Mouse (Mus musculus): ENCODE measurements around the gene Plxna4.

Plxna4 gene

GRCm38 (mm10) chr6:32179346-32180011 is 408.5 kb downstream of the Plxna4 start:
- DNase-seq (ENCODE audit: low read depth, low spot score): no peak

DNA sequence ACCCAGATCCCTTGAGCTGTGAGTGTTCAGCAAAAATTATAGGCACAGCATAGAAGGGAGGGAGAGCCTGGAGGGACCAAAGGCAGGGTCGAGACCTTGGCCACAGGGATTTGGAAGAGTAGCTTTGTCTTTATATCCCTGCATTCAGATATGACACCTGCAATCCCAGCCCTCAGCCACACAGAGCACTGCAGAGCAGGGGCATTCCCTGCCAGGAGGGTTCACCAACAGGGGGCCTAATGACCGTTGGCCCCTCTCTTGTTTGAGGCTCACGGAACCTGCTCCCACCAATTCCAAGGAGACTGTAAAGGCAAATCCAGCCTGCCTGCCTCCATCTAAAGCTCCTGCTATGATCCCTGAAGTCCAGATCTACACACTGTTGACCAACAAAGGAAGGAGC is 410.1 kb downstream of the Plxna4 start:
- no peak for DNase-seq (ENCODE audit: low read depth, low spot score)

- no peak for DNase-seq (ENCODE audit: low read depth, low spot score)
Measured at GRCm38 (mm10) chr6:32167725-32168124, 420.3 kb downstream of the Plxna4 start.

DNA sequence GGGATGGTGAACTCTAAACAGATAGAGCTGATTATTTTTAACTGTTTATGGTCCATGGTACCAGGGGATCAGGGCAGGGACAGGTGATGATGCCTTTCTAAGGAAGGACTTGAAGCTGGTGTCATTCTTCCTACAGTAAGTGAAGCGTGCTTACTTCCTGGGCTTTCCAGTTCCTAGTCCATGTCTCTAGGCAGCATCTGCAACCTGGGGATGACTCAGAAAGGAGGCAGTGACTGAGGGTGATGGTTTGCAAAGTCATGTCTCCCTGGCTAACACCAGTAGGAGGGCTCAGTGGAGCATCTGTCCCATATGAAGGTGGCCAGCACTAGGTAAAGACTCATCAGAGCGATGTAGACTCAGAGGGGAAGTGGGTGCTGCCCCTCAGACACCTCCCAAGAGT is 427.6 kb downstream of the Plxna4 start:
- DNase-seq (ENCODE audit: low read depth, low spot score): no peak

DNA sequence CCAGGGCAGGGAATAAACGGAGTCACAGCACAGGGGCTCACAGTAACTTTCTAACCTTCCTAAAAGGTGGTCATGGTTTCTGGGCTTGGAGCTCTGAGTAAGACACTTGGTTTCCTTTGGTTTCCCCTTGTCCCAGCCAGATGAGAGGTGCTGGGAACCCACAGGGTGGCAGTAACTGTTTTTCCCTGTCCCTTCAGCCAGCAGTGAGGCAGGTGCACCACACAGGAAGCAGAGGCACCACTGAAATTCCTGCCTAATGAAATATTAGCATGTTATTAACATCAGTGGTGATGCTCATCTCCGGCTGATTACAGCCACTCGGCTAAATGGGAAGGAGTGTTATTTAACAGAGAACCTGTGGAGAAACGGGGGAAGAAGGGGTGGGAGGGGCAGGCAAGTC is 428.1 kb downstream of the Plxna4 start:
- no peak for DNase-seq (ENCODE audit: low read depth, low spot score)

DNA sequence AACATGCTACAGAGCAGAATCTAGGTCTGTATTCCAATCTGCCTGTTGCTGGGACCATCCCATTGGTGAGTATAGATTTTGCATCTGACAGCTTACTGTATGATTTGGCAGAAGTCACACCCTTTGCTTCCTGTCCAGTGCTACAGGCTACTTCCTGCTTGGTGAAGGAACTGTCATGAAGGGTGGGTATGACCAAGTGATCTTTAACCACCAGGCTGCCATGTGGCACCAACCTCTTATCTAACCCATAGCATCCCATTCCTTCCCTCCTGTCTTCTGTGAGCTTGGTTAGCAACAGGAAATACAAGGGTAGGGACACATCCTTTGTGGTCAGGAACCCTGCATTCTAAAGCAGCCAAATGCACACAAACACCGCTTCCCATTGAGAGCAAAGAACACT is 429.6 kb downstream of the Plxna4 start:
- DNase-seq (ENCODE audit: low read depth, low spot score): no peak

GRCm38 (mm10) chr6:32153170-32153569 is 434.8 kb downstream of the Plxna4 start:
- no peak for DNase-seq (ENCODE audit: low read depth, low spot score)

DNA sequence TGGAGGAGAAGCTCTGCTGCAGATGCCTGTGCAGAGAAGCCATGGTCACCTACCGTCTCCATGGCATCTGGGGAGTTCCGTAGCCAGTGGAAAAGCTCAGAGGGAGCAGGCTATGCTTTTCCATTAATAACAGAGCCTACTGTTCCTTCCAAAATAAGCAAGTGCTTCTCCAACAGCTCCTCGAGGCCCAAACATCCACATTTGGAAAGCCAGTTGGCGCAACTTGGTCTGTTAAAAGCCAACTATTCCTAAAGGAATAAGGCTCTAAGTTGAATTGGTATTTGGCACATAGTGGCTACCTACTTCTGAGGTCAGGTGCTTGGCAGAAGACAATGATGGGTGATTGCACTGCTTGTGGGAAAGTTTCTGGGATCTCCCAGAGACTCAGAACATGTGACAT is 437.2 kb downstream of the Plxna4 start:
- no peak for DNase-seq (ENCODE audit: low read depth, low spot score)

GRCm38 (mm10) chr6:32144771-32145170 is 443.2 kb downstream of the Plxna4 start:
- DNase-seq (ENCODE audit: low read depth, low spot score): no peak

DNA sequence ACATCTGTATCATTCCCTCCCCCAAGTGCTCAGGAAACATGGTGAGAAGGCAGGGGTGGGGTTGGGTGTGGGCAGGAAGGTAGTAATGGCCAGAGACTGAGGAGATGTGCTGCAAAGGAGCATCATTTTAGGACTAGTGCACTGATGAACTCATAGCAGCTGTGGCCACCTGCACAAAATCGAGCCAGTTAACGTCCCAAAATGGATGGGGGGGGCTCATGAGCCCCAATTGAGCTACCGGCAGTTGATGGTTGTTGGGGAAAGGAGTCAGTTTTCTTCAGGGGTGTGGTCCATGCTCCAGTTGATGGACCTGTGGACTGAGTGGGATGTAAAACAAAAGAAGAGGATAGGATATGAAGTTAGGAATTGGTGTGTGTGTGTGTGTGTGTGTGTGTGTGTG is 448.5 kb downstream of the Plxna4 start:
- no peak for DNase-seq (ENCODE audit: low read depth, low spot score)

DNA sequence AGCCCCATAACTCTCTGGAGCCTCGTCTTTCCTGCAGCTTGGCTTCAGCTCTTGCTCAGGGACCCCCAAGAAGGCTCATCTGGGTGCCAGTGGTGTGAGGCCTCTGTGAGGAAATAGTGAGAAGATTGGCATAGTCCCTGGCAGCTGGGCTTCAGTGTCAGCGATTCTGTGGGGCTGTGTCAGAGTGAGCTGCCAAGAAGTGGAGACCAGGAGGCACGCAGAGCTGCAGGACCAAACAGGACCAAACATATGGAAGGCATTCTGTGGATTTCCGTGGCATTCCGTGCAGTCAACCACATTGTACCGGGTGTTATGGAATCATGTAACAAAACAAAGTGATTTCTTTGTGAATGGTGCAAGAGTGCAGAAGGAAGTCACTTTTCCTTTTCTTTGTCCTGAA is 461.1 kb downstream of the Plxna4 start:
- no peak for DNase-seq (ENCODE audit: low read depth, low spot score)

- no peak for DNase-seq (ENCODE audit: low read depth, low spot score)
Measured at GRCm38 (mm10) chr6:32122584-32123265, 465.3 kb downstream of the Plxna4 start.

- no peak for DNase-seq (ENCODE audit: low read depth, low spot score)
Measured at GRCm38 (mm10) chr6:32120931-32121330, 467.1 kb downstream of the Plxna4 start.

DNA sequence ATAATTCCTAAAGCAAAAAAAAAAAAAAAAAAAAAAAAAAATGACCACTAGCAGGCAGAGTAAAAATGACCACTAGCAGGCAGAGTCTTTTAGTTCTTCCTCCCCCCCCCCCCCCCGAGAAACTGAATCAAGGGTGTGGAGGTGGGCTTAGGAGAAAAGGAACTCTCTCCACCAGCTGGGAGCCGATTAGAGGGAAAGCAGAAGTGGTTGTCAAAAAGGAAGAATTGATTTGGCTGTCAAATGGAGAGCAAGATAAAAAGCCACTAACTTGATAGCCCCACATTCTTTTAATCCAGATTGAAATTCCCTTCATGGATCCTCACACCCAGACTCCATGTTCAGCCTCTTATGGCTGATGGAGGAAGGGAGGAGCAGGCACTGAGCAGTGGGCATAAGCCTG is 478.8 kb downstream of the Plxna4 start:
- DNase-seq (ENCODE audit: low read depth, low spot score): no peak

- DNase-seq (ENCODE audit: low read depth, low spot score): no peak
Measured at GRCm38 (mm10) chr6:32105547-32106275, 482.3 kb downstream of the Plxna4 start.
